Mouse (Mus musculus) kidney, adult 18-20 months (tissue): ENCODE data around the gene Disp2.

Experiments
- DNase-seq: peaks from one replicate; pipeline ENCODE4 v3.0.0; 2021

Gene Disp2

GRCm38 (mm10) chr2:118789501-118789900 lies 10.0 kb downstream of the Disp2 start:
- no peak for DNase-seq

DNA sequence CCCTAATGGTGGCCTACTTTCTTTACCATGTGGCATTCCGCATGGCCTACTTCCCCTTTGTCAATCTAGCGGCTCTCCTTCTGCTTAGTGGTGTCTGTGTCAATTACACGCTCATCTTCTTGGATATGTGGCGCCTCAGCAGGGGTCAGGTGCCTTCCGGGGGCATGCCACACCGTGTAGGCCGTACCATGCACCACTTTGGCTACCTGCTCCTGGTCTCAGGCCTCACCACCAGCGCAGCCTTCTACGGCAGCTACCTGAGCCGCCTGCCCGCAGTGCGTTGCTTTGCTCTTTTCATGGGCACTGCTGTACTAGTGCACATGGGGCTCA lies 10.7 kb downstream of the Disp2 start:
- DNase-seq, result no peak

- peak; percentile 78 for DNase-seq
Observed at GRCm38 (mm10) chr2:118790551-118791525, 11.3 kb downstream of the Disp2 start.

- no peak for DNase-seq
Observed at GRCm38 (mm10) chr2:118791591-118792258, 12.2 kb downstream of the Disp2 start.

DNA sequence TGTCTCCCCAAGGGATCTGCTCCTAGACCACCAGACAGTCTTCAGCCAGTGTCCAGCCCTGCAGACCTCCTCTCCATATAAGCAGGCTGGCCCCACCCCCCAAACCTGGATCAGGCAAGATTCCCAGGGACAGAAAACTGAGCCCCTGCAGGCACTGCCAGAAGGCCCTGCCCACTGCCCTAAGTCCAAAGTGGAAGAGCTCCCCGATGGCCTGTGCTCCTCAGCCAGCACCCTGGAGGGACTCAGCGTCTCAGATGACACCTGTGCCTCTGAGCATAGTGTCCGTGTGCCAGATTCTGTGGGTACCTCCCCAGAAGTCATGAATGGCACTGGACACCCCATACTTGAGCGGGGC lies 12.7 kb downstream of the Disp2 start:
- DNase-seq, result no peak

- no peak for DNase-seq
Observed at GRCm38 (mm10) chr2:118793636-118794035, 14.1 kb downstream of the Disp2 start.

DNA sequence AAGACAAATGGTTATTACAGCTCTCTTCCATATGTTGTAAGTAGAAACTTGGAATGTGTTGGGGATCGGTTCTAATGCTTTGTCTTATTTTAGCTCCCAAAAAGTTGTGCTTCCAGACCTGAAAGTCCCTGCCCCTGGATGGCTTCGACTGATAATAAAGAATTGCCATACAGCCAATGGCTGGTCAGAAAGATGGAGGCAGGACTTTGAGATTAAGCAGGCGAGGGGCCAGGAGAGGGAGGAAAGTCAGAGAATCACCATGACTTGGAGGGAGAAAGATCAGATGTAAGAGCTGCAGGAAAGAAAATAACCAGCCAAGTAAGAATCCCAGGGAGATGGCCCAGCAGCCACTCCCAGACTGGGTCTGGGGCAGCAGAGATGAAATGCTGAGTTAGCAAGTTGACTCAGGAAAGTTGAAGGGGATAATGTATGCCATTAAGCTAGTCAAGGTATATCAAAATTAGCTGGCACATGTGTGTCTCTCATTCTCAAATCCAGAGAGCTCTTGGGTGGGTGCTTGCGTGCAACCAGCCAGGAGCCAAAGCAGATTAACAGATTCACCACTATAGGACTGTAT lies 23.1 kb downstream of the Disp2 start:
- DNase-seq, result no peak

- DNase-seq, result no peak
Observed at GRCm38 (mm10) chr2:118804474-118804873, 25.0 kb downstream of the Disp2 start.

- DNase-seq, result no peak
Observed at GRCm38 (mm10) chr2:118805137-118805536, 25.6 kb downstream of the Disp2 start.

DNA sequence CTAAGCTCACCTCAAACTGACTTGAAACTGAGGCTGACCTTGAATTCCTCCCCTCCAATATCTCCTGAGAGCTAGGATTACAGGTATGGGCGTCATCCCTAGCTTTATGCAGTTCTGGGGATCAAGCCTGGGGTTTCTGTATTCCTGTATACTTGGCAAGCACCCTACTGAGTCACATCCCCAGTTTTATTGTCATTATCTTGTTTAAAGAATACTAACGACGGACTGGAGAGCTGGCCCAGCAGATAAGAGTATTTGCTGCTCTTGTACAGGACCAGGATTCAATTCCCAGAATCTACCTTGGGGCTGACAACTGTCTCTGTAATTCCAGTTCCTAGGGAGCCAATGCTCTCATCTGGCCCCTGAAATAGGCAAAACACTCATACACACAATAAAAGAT lies 26.2 kb downstream of the Disp2 start:
- DNase-seq, result no peak

- no peak for DNase-seq
Observed at GRCm38 (mm10) chr2:118806860-118807259, 27.3 kb downstream of the Disp2 start.

GRCm38 (mm10) chr2:118810861-118811260 lies 31.3 kb downstream of the Disp2 start:
- no peak for DNase-seq

GRCm38 (mm10) chr2:118812724-118813123 lies 33.2 kb downstream of the Disp2 start:
- DNase-seq, result no peak

DNA sequence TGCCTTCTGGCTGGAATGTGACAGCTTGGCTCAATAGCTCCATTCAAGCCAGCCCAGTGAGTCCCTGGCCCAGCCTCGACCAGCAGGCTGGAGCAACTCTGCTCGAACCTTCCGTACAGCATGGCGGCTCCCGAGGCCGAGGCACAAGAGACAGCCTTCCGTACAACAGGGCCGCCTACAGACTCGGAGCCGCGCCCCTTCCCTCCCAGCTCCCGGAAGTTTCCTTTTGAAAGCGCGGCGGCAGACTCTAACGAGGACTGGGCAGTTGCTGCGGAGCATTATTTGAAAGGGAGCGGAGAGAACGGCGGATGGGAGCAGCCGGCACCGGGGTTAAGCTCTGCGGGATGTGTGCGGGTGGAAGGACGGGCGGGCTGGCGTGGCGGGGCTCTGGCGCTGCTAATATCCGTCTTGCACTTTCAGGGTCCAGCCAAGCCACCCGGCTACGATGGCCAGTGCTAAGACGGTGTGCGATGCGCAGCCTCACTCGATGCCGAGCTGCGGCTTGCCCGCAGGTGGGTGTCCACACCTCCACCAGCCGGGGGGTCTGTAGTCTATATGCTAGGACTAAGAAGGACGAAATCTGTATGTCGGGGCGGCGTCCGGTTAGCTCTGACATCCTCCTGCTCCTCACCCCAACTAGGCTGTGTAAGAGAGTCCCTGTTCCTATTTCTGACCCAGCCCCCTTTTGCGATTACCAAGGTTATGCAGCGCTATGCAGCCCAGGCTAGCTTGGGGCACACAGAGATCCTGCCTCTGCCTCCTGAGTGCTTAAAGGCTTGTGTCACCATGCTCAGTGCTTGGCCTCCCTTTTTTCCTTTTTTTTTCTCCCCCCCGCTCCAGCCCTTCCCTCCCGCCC lies 34.7 kb downstream of the Disp2 start, which contains the start of gene Knstrn:
Gene Knstrn, plus strand, starts transcription at position 23 of the 856 bp plus-strand sequence.
- peak; percentile 89 for DNase-seq

- DNase-seq, result no peak
Observed at GRCm38 (mm10) chr2:118822800-118823199, 43.3 kb downstream of the Disp2 start.

- no peak for DNase-seq
Observed at GRCm38 (mm10) chr2:118824396-118824795, 44.9 kb downstream of the Disp2 start.

GRCm38 (mm10) chr2:118829096-118829495 lies 49.6 kb downstream of the Disp2 start:
- DNase-seq, result no peak

- DNase-seq, result no peak
Observed at GRCm38 (mm10) chr2:118834061-118834460, 54.5 kb downstream of the Disp2 start.

GRCm38 (mm10) chr2:118835115-118835514 lies 55.6 kb downstream of the Disp2 start:
- DNase-seq, result no peak

DNA sequence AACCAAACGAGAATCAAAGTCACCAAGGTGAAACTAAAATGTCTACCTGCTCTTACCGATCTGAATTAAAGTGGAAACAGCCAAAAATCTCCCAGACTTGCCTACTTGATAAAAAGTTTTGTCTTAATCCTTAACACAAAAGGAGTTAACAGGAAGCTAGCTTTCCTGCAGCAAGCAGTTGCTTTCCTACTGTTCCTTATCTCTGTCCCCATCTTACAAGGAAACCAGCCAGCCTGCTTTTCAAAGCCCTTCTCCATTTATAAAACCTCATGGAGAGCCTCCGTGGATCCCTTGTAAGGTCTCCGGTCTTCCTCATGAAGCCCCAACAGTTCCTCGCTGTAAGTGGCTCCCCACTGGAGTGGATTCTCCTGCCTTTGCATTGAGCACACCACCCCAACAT lies 58.8 kb downstream of the Disp2 start:
- no peak for DNase-seq

GRCm38 (mm10) chr2:118841186-118841585 lies 61.7 kb downstream of the Disp2 start:
- DNase-seq, result no peak

GRCm38 (mm10) chr2:118841774-118842173 lies 62.3 kb downstream of the Disp2 start:
- DNase-seq, result no peak

GRCm38 (mm10) chr2:118844427-118844826 lies 64.9 kb downstream of the Disp2 start:
- peak; percentile 30 for DNase-seq
